Comparison of ENCODE assay signal across 17 mouse cellular contexts in genomic region chr12:100313209-100313608, GRCm38 (mm10).
A peak's percentile ranks its signal among the peaks of the same experiment; 100 is the strongest.
DNase-seq lines count a peak whose midpoint lies in the region; ATAC-seq and TF ChIP-seq lines count a peak whose summit lies in the region.
"Had no signal": no experiment of that assay in that cellular context is flagged by ENCODE, and none has a peak within 500 bp of the region (broad histone marks: within the 10 kb centered on the region; RNA-seq: fewer than 3 reads in every experiment).

No protein-coding gene starts in this region.

- peaks cover 21% of the 10 kb centered on the region for H3K4me1 ChIP-seq in cortical plate, adult 2 months (ENCODE audit: control insufficient read depth, insufficient read depth, low read length)
- H3K4me1 ChIP-seq in hindbrain, embryonic 16.5 days (ENCODE audit: control insufficient read depth, insufficient read depth, low read depth, low read length), result peaks cover 62% of the 10 kb centered on the region
- H3K4me1 ChIP-seq in neural tube, embryonic 14.5 days (ENCODE audit: control insufficient read depth, insufficient read depth, low read length), result peaks cover 48% of the 10 kb centered on the region
- H3K4me1 ChIP-seq: liver, embryonic 12.5 days had no signal

- no peak for ATAC-seq in hindbrain, embryonic 16.5 days
- ATAC-seq in neural tube, embryonic 14.5 days (ENCODE audit: low read depth), result no peak
- ATAC-seq: intestine, postnatal 0 days; liver, embryonic 12.5 days had no signal

- H3K4me3 ChIP-seq in left cerebral cortex, adult 2 months, result no peak overlapping the region
- no peak overlapping the region for H3K4me3 ChIP-seq in cortical plate, adult 2 months (ENCODE audit: insufficient read depth, low read length)
- H3K4me3 ChIP-seq in hindbrain, embryonic 16.5 days (ENCODE audit: low read length), result no peak overlapping the region
- no peak overlapping the region for H3K4me3 ChIP-seq in neural tube, embryonic 14.5 days (ENCODE audit: low read depth, low read length)
- H3K4me3 ChIP-seq: embryonic facial prominence, embryonic 13.5 days; limb, embryonic 10.5 days; liver, embryonic 12.5 days; megakaryocyte, embryonic 14.5 days; neural tube, embryonic 12.5 days had no signal

- no peaks in the 10 kb centered on the region for H3K27me3 ChIP-seq in hindbrain, embryonic 16.5 days (replicated peaks; ENCODE audit: control insufficient read depth, insufficient read depth, low read length)
- no peaks in the 10 kb centered on the region for H3K27me3 ChIP-seq in neural tube, embryonic 14.5 days (ENCODE audit: control insufficient read depth, insufficient read depth, low read length)
- H3K27me3 ChIP-seq: embryonic facial prominence, embryonic 13.5 days; liver, embryonic 12.5 days; megakaryocyte, embryonic 14.5 days; neural tube, embryonic 12.5 days had no signal

- no peak for TF ChIP-seq CTCF in left cerebral cortex, adult 2 months (IDR thresholded peaks at IDR 0.05)
- no peak for TF ChIP-seq CTCF in cortical plate, adult 2 months (IDR thresholded peaks at IDR 0.05; ENCODE audit: extremely low read depth, insufficient read depth, low read length)

- H3K4me2 ChIP-seq in hindbrain, embryonic 16.5 days (ENCODE audit: low read length), result no peak overlapping the region
- no peak overlapping the region for H3K4me2 ChIP-seq in neural tube, embryonic 14.5 days (ENCODE audit: low read depth, low read length)
- H3K4me2 ChIP-seq: embryonic facial prominence, embryonic 13.5 days; liver, embryonic 12.5 days had no signal

- 38% methylated on average over 6 of the region's 6 CpGs for WGBS in hindbrain, embryonic 16.5 days
- WGBS in neural tube, embryonic 14.5 days, result 24% methylated on average over 6 of the region's 6 CpGs

- intact Hi-C loops in left cerebral cortex, adult 2 months (cut with DNase I), result no loop called here
- intact Hi-C loops in left cerebral cortex, postnatal 25 days (cut with DNase I), result no loop called here
- intact Hi-C loops in left cerebral cortex, postnatal 10 days (cut with DNase I), result no loop called here

- H3K36me3 ChIP-seq in hindbrain, embryonic 16.5 days (ENCODE audit: control insufficient read depth, insufficient read depth, low read length), result peaks cover 2% of the 10 kb centered on the region; the same call in 1 of the 2 replicates
- H3K36me3 ChIP-seq in neural tube, embryonic 14.5 days (ENCODE audit: control insufficient read depth, insufficient read depth, low read length), result no peaks in the 10 kb centered on the region
- H3K36me3 ChIP-seq: liver, embryonic 12.5 days; neural tube, embryonic 12.5 days had no signal

- H3K9ac ChIP-seq in hindbrain, embryonic 16.5 days (ENCODE audit: low read depth, low read length), result no peak overlapping the region
- no peak overlapping the region for H3K9ac ChIP-seq in neural tube, embryonic 14.5 days (replicated peaks; ENCODE audit: low read depth, low read length)
- H3K9ac ChIP-seq: embryonic facial prominence, embryonic 13.5 days; liver, embryonic 12.5 days had no signal

- peak overlapping the region; percentile 91 for H3K27ac ChIP-seq in left cerebral cortex, adult 2 months
- H3K27ac ChIP-seq in cortical plate, adult 2 months (ENCODE audit: insufficient read depth, low read length), result peak overlapping the region; percentile 53; the same call in 1 of the 2 replicates
- H3K27ac ChIP-seq in hindbrain, embryonic 16.5 days (ENCODE audit: low read depth, low read length), result peak overlapping the region; percentile 14; the same call in 1 of the 2 replicates
- H3K27ac ChIP-seq in neural tube, embryonic 14.5 days (ENCODE audit: low read depth, low read length), result peak overlapping the region; percentile 66
- H3K27ac ChIP-seq: embryonic facial prominence, embryonic 13.5 days; limb, embryonic 10.5 days; liver, embryonic 12.5 days had no signal

- TF ChIP-seq POLR2A in cortical plate, adult 2 months (IDR thresholded peaks at IDR 0.05; ENCODE audit: extremely low read depth, insufficient read depth, low read length), result no peak

- DNase-seq in left cerebral cortex, adult 2 months (ENCODE audit: extremely low spot score in 1 of 2, low spot score in 2 of 2), result no peak
- DNase-seq in left cerebral cortex, postnatal 25 days (ENCODE audit: low spot score in 2 of 2), result no peak
- DNase-seq in spleen, adult 18-20 months, result no peak
- DNase-seq in left cerebral cortex, postnatal 10 days (ENCODE audit: extremely low spot score in 1 of 2, low spot score in 2 of 2), result no peak
- DNase-seq: cerebellum, postnatal 25 days; gastrocnemius, postnatal 10 days; kidney, postnatal 10 days; thymus, postnatal 25 days had no signal

- no peaks in the 10 kb centered on the region for H3K9me3 ChIP-seq in hindbrain, embryonic 16.5 days (ENCODE audit: control insufficient read depth, low read length)
- H3K9me3 ChIP-seq in neural tube, embryonic 14.5 days (ENCODE audit: control insufficient read depth, low read length), result no peaks in the 10 kb centered on the region
- H3K9me3 ChIP-seq: embryonic facial prominence, embryonic 13.5 days; limb, embryonic 10.5 days; liver, embryonic 12.5 days; megakaryocyte, embryonic 14.5 days; neural tube, embryonic 12.5 days had no signal

Comparison
In these comparisons a context has a peak if more than half of its experiments do, and no peak if none do; other contexts are left out.
1. H3K27ac ChIP-seq: peak in every context shown above with its lines; median percentile 91 in left cerebral cortex, adult 2 months; 66 in neural tube, embryonic 14.5 days; 53 in cortical plate, adult 2 months; 14 in hindbrain, embryonic 16.5 days.